Mouse (Mus musculus) kidney, postnatal 0 days (tissue): ENCODE data around the gene Atf7ip2. TPM values are rescaled to one million over a fixed set of nuclear protein-coding genes. Genes with fewer than 3 reads are reported as not detected.
"Not testable (repeated sequence)": the region's sequence is repeated elsewhere in the genome, so short reads cannot be mapped to it uniquely, and the experiment has no call there.

Source experiments
- ATAC-seq: fragments of 200-750 bp; cut with Nextera tagmentation; replicated peaks from 2 replicates; pipeline ENCODE4 v1.8.0; 2017; ENCODE audit warnings: low read depth, moderate number of reproducible peaks, moderate TSS enrichment, moderate library complexity; ENCODE audit not compliant: low FRiP score
- DNase-seq: peaks from one replicate; pipeline ENCODE4 v3.0.0-alpha.2; 2016; ENCODE audit warnings: low spot score
- H3K27ac ChIP-seq: fragments of 300-500 bp; sonication (generic); 2 replicates; pipeline ENCODE4 v1.5.1; 2014; ENCODE audit warnings: mild to moderate bottlenecking
- H3K27me3 ChIP-seq: fragments of 300-500 bp; sonication (generic); 2 replicates; pipeline ENCODE4 v1.6.1; 2014; ENCODE audit warnings: low read length, mixed read lengths; ENCODE audit not compliant: insufficient read depth
- H3K36me3 ChIP-seq: fragments of 300-500 bp; sonication (generic); 2 replicates; pipeline ENCODE4 v1.6.1; 2014; ENCODE audit warnings: low read length, mixed read lengths; ENCODE audit not compliant: insufficient read depth
- H3K4me1 ChIP-seq: fragments of 300-500 bp; sonication (generic); replicated peaks from 2 replicates; pipeline ENCODE4 v1.6.1; 2014; ENCODE audit warnings: antibody characterized with exemption, low read length, mixed read lengths; ENCODE audit not compliant: insufficient read depth
- H3K4me2 ChIP-seq: fragments of 300-500 bp; sonication (generic); 2 replicates; pipeline ENCODE4 v1.6.1; 2014; ENCODE audit warnings: mild to moderate bottlenecking, low read length, moderate library complexity, mixed read lengths
- H3K4me3 ChIP-seq: fragments of 300-500 bp; sonication (generic); replicated peaks from 2 replicates; pipeline ENCODE4 v1.5.1; 2014; ENCODE audit warnings: low read depth, low read length
- H3K9ac ChIP-seq: fragments of 300-500 bp; sonication (generic); 2 replicates; pipeline ENCODE4 v1.6.1; 2014; ENCODE audit warnings: low read depth, low read length
- H3K9me3 ChIP-seq: fragments of 300-500 bp; sonication (generic); replicated peaks from 2 replicates; pipeline ENCODE4 v1.6.1; 2016; ENCODE audit warnings: low read length, inconsistent platforms, mixed read lengths
- CTCF ChIP-seq: IDR thresholded peaks from 2 replicates; pipeline ENCODE4 v1.5.1; 2016; ENCODE audit warnings: antibody characterized with exemption, low read depth, mild to moderate bottlenecking, moderate library complexity
- WGBS: fragments of 180-500 bp; shearing (Covaris S2); extraction: QIAGEN DNeasy Blood & Tissue Kit; methylation state at CpG from one replicate; pipeline ENCODE4 v1.1.7; 2014; 5-methylcytosine and 5-hydroxymethylcytosine counted together
- polyA plus RNA-seq: library from polyadenylated mRNA; unstranded; fragments of >200 nt; fragmentation: Nextera tagmentation; extraction: Ambion mirVana; gene quantifications from 2 replicates; pipeline ENCODE4 v1.2.1, GENCODE M21; 2015

Atf7ip2 gene
- polyA plus RNA-seq, 1 experiment from 2014 or later = 0.79 TPM

- Histone ChIP-seq H3K4me2 (no peak overlapping the region), H3K9me3 (no peaks in the 10 kb centered on the region), H3K27me3 (no peaks in the 10 kb centered on the region), H3K36me3 (no peaks in the 10 kb centered on the region), H3K4me1 (no peaks in the 10 kb centered on the region), H3K9ac (no peak overlapping the region), H3K27ac (no peak overlapping the region), H3K4me3 (no peak overlapping the region)
- DNase-seq = no peak
- no peak for TF ChIP-seq CTCF
- no peak for ATAC-seq
- WGBS = 80% methylated on average over 1 of the region's 1 CpGs
Observed at GRCm38 (mm10) chr16:10253993-10254392, 61.5 kb downstream of the Atf7ip2 start.

- ATAC-seq (no peak), DNase-seq (peak; percentile 75)
- Histone ChIP-seq H3K27me3 (no peaks in the 10 kb centered on the region), H3K4me1 (no peaks in the 10 kb centered on the region), H3K36me3 (no peaks in the 10 kb centered on the region), H3K4me3 (no peak overlapping the region), H3K4me2 (no peak overlapping the region), H3K9me3 (no peaks in the 10 kb centered on the region), H3K27ac (no peak overlapping the region), H3K9ac (no peak overlapping the region)
- WGBS = 17% methylated on average over 3 of the region's 3 CpGs
- TF ChIP-seq CTCF = peak; percentile 79
Observed at GRCm38 (mm10) chr16:10272256-10272655, 79.7 kb downstream of the Atf7ip2 start.

GRCm38 (mm10) chr16:10274465-10274864 is 82.0 kb downstream of the Atf7ip2 start:
- DNase-seq = no peak
- H3K9me3 ChIP-seq = no peaks in the 10 kb centered on the region
- no peak overlapping the region for H3K4me3 ChIP-seq
- no peak overlapping the region for H3K9ac ChIP-seq
- 68% methylated on average over 4 of the region's 4 CpGs for WGBS
- no peak overlapping the region for H3K27ac ChIP-seq
- no peak for ATAC-seq
- H3K36me3 ChIP-seq = no peaks in the 10 kb centered on the region
- no peak overlapping the region for H3K4me2 ChIP-seq
- TF ChIP-seq CTCF = peak; percentile 21; the same call in 1 of the 2 replicates
- H3K4me1 ChIP-seq = no peaks in the 10 kb centered on the region
- H3K27me3 ChIP-seq = no peaks in the 10 kb centered on the region

GRCm38 (mm10) chr16:10276778-10277177 is 84.3 kb downstream of the Atf7ip2 start:
- not testable (repeated sequence) for DNase-seq, H3K27ac ChIP-seq, H3K4me2 ChIP-seq, H3K27me3 ChIP-seq, H3K4me1 ChIP-seq, H3K9me3 ChIP-seq, H3K9ac ChIP-seq, H3K4me3 ChIP-seq, H3K36me3 ChIP-seq
- 0 out of 2 replicates have a peak, but pooled peaks have one; percentile 35 for ATAC-seq
- 68% methylated on average over 5 of the region's 5 CpGs for WGBS

- 51% methylated on average over 12 of the region's 12 CpGs for WGBS
- Histone ChIP-seq H3K27ac (no peak overlapping the region), H3K27me3 (no peaks in the 10 kb centered on the region), H3K36me3 (no peaks in the 10 kb centered on the region), H3K9me3 (no peaks in the 10 kb centered on the region), H3K4me1 (no peaks in the 10 kb centered on the region), H3K4me2 (no peak overlapping the region), H3K4me3 (no peak overlapping the region), H3K9ac (no peak overlapping the region)
- 0 out of 2 replicates have a peak, but pooled peaks have one; percentile 50 for ATAC-seq
- DNase-seq = peak; percentile 95
- TF ChIP-seq CTCF = peak; percentile 94
Observed at GRCm38 (mm10) chr16:10280286-10280951, 87.9 kb downstream of the Atf7ip2 start.

- WGBS = 81% methylated on average over 3 of the region's 3 CpGs
Observed at GRCm38 (mm10) chr16:10281890-10282289, 89.4 kb downstream of the Atf7ip2 start.

More at GRCm38 (mm10) chr16:10281890-10282289, 89.4 kb downstream of the Atf7ip2 start:
- Histone ChIP-seq H3K9ac (no peak overlapping the region), H3K9me3 (no peaks in the 10 kb centered on the region), H3K36me3 (no peaks in the 10 kb centered on the region), H3K27me3 (no peaks in the 10 kb centered on the region), H3K4me1 (no peaks in the 10 kb centered on the region), H3K27ac (no peak overlapping the region), H3K4me2 (no peak overlapping the region), H3K4me3 (no peak overlapping the region)
- TF ChIP-seq CTCF = no peak
- ATAC-seq (no peak), DNase-seq (no peak)
